Mouse (Mus musculus) cerebellum, postnatal 14 days (tissue): Measurements from ENCODE around the gene Prmt6.

Source experiments
- DNase-seq, 2 experiments: peaks; one replicate each; pipeline ENCODE4 v3.0.0; 2021; ENCODE audit warnings: mixed read lengths in 2 of 2

Prmt6 gene

GRCm38 (mm10) chr3:110250839-110251700, at the start of gene Prmt6:
Gene Prmt6 (minus strand): TSS chr3:110250998.
- DNase-seq = peak; percentile 92 to 93

- no peak for DNase-seq
These were observed 39.8 kb upstream of the Prmt6 start for GRCm38 (mm10) chr3:110290485-110291045.

- DNase-seq = no peak
These were observed 31.9 kb upstream of the Prmt6 start for GRCm38 (mm10) chr3:110282651-110283050.

GRCm38 (mm10) chr3:110267790-110268189, 17.0 kb upstream of the Prmt6 start:
- DNase-seq = no peak

- no peak for DNase-seq
These were observed 2.3 kb upstream of the Prmt6 start for GRCm38 (mm10) chr3:110253105-110253504.

- DNase-seq = peak; percentile 90
These were observed 633 bp downstream of the Prmt6 start for GRCm38 (mm10) chr3:110249891-110250838.

GRCm38 (mm10) chr3:110236819-110237463, 13.9 kb downstream of the Prmt6 start:
- peak in 1 of 2 experiments; percentile 7 for DNase-seq
